Mouse (Mus musculus) stomach, postnatal 0 days (tissue): Measurements from ENCODE around the gene Osbpl7. TPM values are rescaled to one million over a fixed set of nuclear protein-coding genes. Genes with fewer than 3 reads are reported as not detected.
A peak's percentile ranks its signal among the peaks of the same experiment; 100 is the strongest.

Experiments used
- ATAC-seq: fragments of 200-750 bp; cut with Nextera tagmentation; 2 replicates; pipeline ENCODE4 v1.8.0; 2017; ENCODE audit not compliant: low FRiP score, low TSS enrichment
- DNase-seq: peaks from one replicate; pipeline ENCODE4 v3.0.0-alpha.2; 2016; ENCODE audit warnings: low spot score
- H3K27ac ChIP-seq: fragments of 300-500 bp; sonication (generic); replicated peaks from 2 replicates; pipeline ENCODE4 v1.5.1; 2014; ENCODE audit warnings: mild to moderate bottlenecking, control low read depth
- H3K27me3 ChIP-seq: fragments of 300-500 bp; sonication (generic); 2 replicates; pipeline ENCODE4 v1.6.1; 2014; ENCODE audit warnings: low read length; ENCODE audit not compliant: control insufficient read depth, insufficient read depth
- H3K36me3 ChIP-seq: fragments of 300-500 bp; sonication (generic); 2 replicates; pipeline ENCODE4 v1.6.1; 2014; ENCODE audit warnings: low read length, mixed read lengths; ENCODE audit not compliant: control insufficient read depth, insufficient read depth
- H3K4me1 ChIP-seq: fragments of 300-500 bp; sonication (generic); replicated peaks from 2 replicates; pipeline ENCODE4 v1.6.1; 2014; ENCODE audit warnings: antibody characterized with exemption; ENCODE audit not compliant: control insufficient read depth, insufficient read depth
- H3K4me2 ChIP-seq: fragments of 300-500 bp; sonication (generic); replicated peaks from 2 replicates; pipeline ENCODE4 v1.6.1; 2014; ENCODE audit warnings: low read depth, mild to moderate bottlenecking, control low read depth, moderate library complexity
- H3K4me3 ChIP-seq: fragments of 300-500 bp; sonication (generic); 2 replicates; pipeline ENCODE4 v1.5.1; 2014; ENCODE audit warnings: low read depth, low read length, control low read depth
- H3K9ac ChIP-seq: fragments of 300-500 bp; sonication (generic); 2 replicates; pipeline ENCODE4 v1.6.1; 2014; ENCODE audit warnings: mild to moderate bottlenecking, low read length, control low read depth, mixed read lengths
- H3K9me3 ChIP-seq: fragments of 300-500 bp; sonication (generic); 2 replicates; pipeline ENCODE4 v1.6.1; 2016; ENCODE audit warnings: low read length; ENCODE audit not compliant: control insufficient read depth
- CTCF ChIP-seq: IDR thresholded peaks from 2 replicates; pipeline ENCODE4 v1.5.1; 2016; ENCODE audit warnings: antibody characterized with exemption, low read depth, mild to moderate bottlenecking, moderate library complexity
- EP300 ChIP-seq: optimal IDR thresholded peaks from 2 replicates; pipeline ENCODE3; 2016; ENCODE audit warnings: antibody characterized with exemption
- WGBS: fragments of 180-500 bp; shearing (Covaris S2); extraction: QIAGEN DNeasy Blood & Tissue Kit; methylation state at CpG from one replicate; pipeline ENCODE4 v1.1.7; 2014; 5-methylcytosine and 5-hydroxymethylcytosine counted together
- polyA plus RNA-seq: library from polyadenylated mRNA; unstranded; fragments of >200 nt; fragmentation: Nextera tagmentation; extraction: Ambion mirVana; gene quantifications from 2 replicates; pipeline ENCODE4 v1.2.1, GENCODE M21; 2015

Gene Osbpl7
- polyA plus RNA-seq, 1 experiment from 2014 or later, result 7.5 TPM

- Histone ChIP-seq H3K9ac (peak overlapping the region; percentile 78), H3K4me3 (peak overlapping the region; percentile 69)
Observed at GRCm38 (mm10) chr11:97052219-97052646, 1.8 kb downstream of the Osbpl7 start.

GRCm38 (mm10) chr11:97063274-97063920 lies 13.0 kb downstream of the Osbpl7 start:
- Histone ChIP-seq H3K9me3 (no peaks in the 10 kb centered on the region), H3K4me1 (no peaks in the 10 kb centered on the region), H3K36me3 (peaks cover 20% of the 10 kb centered on the region), H3K4me2 (no peak overlapping the region), H3K27me3 (no peaks in the 10 kb centered on the region), H3K4me3 (no peak overlapping the region), H3K9ac (no peak overlapping the region), H3K27ac (peak overlapping the region; percentile 53; the same call in 1 of the 2 replicates)
- TF ChIP-seq EP300 (no peak), CTCF (no peak)
- no peak for ATAC-seq
- no peak for DNase-seq
- 53% methylated on average over 9 of the region's 9 CpGs for WGBS

More at GRCm38 (mm10) chr11:97052219-97052646, 1.8 kb downstream of the Osbpl7 start:
- Histone ChIP-seq H3K36me3 (peaks cover 10% of the 10 kb centered on the region), H3K4me2 (peak overlapping the region; percentile 81), H3K27ac (peak overlapping the region; percentile 77; the same call in 1 of the 2 replicates), H3K9me3 (no peaks in the 10 kb centered on the region), H3K4me1 (peaks cover 5% of the 10 kb centered on the region), H3K27me3 (no peaks in the 10 kb centered on the region)
- peak; percentile 90 for DNase-seq
- 15% methylated on average over 11 of the region's 11 CpGs for WGBS
- no peak for TF ChIP-seq EP300
- TF ChIP-seq CTCF, result no peak
- ATAC-seq, result peak; percentile 85

GRCm38 (mm10) chr11:97063921-97064295 lies 13.5 kb downstream of the Osbpl7 start:
- ATAC-seq (no peak), DNase-seq (no peak)
- Histone ChIP-seq H3K4me1 (no peaks in the 10 kb centered on the region), H3K27ac (peak overlapping the region; percentile 53; the same call in 1 of the 2 replicates), H3K9ac (no peak overlapping the region), H3K36me3 (peaks cover 21% of the 10 kb centered on the region), H3K4me3 (no peak overlapping the region), H3K9me3 (no peaks in the 10 kb centered on the region), H3K27me3 (no peaks in the 10 kb centered on the region), H3K4me2 (no peak overlapping the region)
- TF ChIP-seq CTCF (peak; percentile 54), EP300 (no peak)
- 86% methylated on average over 3 of the region's 3 CpGs for WGBS

- Histone ChIP-seq H3K4me2 (no peak overlapping the region), H3K9ac (no peak overlapping the region), H3K9me3 (no peaks in the 10 kb centered on the region), H3K27ac (no peak overlapping the region), H3K27me3 (no peaks in the 10 kb centered on the region), H3K4me1 (no peaks in the 10 kb centered on the region), H3K4me3 (no peak overlapping the region), H3K36me3 (peaks cover 12% of the 10 kb centered on the region)
- 84% methylated on average over 12 of the region's 12 CpGs for WGBS
- no peak for ATAC-seq
- no peak for DNase-seq
- TF ChIP-seq CTCF (no peak), EP300 (no peak)
Observed at GRCm38 (mm10) chr11:97065538-97066295, 15.3 kb downstream of the Osbpl7 start.

GRCm38 (mm10) chr11:97066656-97067360 lies 16.4 kb downstream of the Osbpl7 start:
- no peak overlapping the region for H3K9ac ChIP-seq
- DNase-seq (peak; percentile 72), ATAC-seq (peak; percentile 65)
- WGBS, result 53% methylated on average over 22 of the region's 22 CpGs
- H3K4me1 ChIP-seq, result no peaks in the 10 kb centered on the region
- H3K4me3 ChIP-seq, result no peak overlapping the region
- H3K27ac ChIP-seq, result no peak overlapping the region
- H3K36me3 ChIP-seq, result peaks cover 5% of the 10 kb centered on the region; the same call in 1 of the 2 replicates
- no peaks in the 10 kb centered on the region for H3K9me3 ChIP-seq
- H3K27me3 ChIP-seq, result no peaks in the 10 kb centered on the region
- H3K4me2 ChIP-seq, result no peak overlapping the region
- TF ChIP-seq CTCF (no peak), EP300 (no peak)
